Mouse (Mus musculus) hindbrain, embryonic 16.5 days (tissue): ENCODE data around the gene Rubcnl. TPM values are rescaled to one million over a fixed set of nuclear protein-coding genes. Genes with fewer than 3 reads are reported as not detected.

Experiments
- ATAC-seq: fragments of 200-750 bp; cut with Nextera tagmentation; 2 replicates; pipeline ENCODE4 v1.8.0; 2017; ENCODE audit warnings: moderate TSS enrichment, moderate library complexity
- H3K27ac ChIP-seq: fragments of 300-500 bp; sonication (generic); 2 replicates; pipeline ENCODE4 v1.5.1; 2014; ENCODE audit warnings: low read depth, mild to moderate bottlenecking, control low read depth, low read length, moderate library complexity
- H3K27me3 ChIP-seq: fragments of 300-500 bp; sonication (generic); replicated peaks from 2 replicates; pipeline ENCODE4 v1.6.1; 2014; ENCODE audit warnings: low read length; ENCODE audit not compliant: control insufficient read depth, insufficient read depth
- H3K36me3 ChIP-seq: fragments of 300-500 bp; sonication (generic); 2 replicates; pipeline ENCODE4 v1.6.1; 2014; ENCODE audit warnings: mild to moderate bottlenecking, low read length, moderate library complexity, mixed read lengths; ENCODE audit not compliant: control insufficient read depth, insufficient read depth
- H3K4me1 ChIP-seq: fragments of 300-500 bp; sonication (generic); 2 replicates; pipeline ENCODE4 v1.6.1; 2014; ENCODE audit warnings: low read depth, low read length; ENCODE audit not compliant: control insufficient read depth, insufficient read depth
- H3K4me2 ChIP-seq: fragments of 300-500 bp; sonication (generic); 2 replicates; pipeline ENCODE4 v1.6.1; 2014; ENCODE audit warnings: mild to moderate bottlenecking, low read length, control low read depth, moderate library complexity
- H3K4me3 ChIP-seq: fragments of 300-500 bp; sonication (generic); 2 replicates; pipeline ENCODE4 v1.5.1; 2014; ENCODE audit warnings: mild to moderate bottlenecking, low read length, control low read depth, moderate library complexity
- H3K9ac ChIP-seq: fragments of 300-500 bp; sonication (generic); 2 replicates; pipeline ENCODE4 v1.6.1; 2014; ENCODE audit warnings: low read depth, mild to moderate bottlenecking, control low read depth, low read length, moderate library complexity
- H3K9me3 ChIP-seq: fragments of 300-500 bp; sonication (generic); 2 replicates; pipeline ENCODE4 v1.6.1; 2014; ENCODE audit warnings: mild to moderate bottlenecking, low read length, moderate library complexity; ENCODE audit not compliant: control insufficient read depth
- WGBS: fragments of 180-500 bp; shearing (Covaris S2); extraction: QIAGEN DNeasy Blood & Tissue Kit; methylation state at CpG from one replicate; pipeline ENCODE4 v1.1.7; 2014; 5-methylcytosine and 5-hydroxymethylcytosine counted together
- polyA plus RNA-seq: library from polyadenylated mRNA; unstranded; fragments of >200 nt; fragmentation: Nextera tagmentation; extraction: Ambion mirVana; gene quantifications from 2 replicates; pipeline ENCODE4 v1.2.1, GENCODE M21; 2015

The Rubcnl gene
- polyA plus RNA-seq: 0.29 and 0.31 TPM in 2 replicates

DNA sequence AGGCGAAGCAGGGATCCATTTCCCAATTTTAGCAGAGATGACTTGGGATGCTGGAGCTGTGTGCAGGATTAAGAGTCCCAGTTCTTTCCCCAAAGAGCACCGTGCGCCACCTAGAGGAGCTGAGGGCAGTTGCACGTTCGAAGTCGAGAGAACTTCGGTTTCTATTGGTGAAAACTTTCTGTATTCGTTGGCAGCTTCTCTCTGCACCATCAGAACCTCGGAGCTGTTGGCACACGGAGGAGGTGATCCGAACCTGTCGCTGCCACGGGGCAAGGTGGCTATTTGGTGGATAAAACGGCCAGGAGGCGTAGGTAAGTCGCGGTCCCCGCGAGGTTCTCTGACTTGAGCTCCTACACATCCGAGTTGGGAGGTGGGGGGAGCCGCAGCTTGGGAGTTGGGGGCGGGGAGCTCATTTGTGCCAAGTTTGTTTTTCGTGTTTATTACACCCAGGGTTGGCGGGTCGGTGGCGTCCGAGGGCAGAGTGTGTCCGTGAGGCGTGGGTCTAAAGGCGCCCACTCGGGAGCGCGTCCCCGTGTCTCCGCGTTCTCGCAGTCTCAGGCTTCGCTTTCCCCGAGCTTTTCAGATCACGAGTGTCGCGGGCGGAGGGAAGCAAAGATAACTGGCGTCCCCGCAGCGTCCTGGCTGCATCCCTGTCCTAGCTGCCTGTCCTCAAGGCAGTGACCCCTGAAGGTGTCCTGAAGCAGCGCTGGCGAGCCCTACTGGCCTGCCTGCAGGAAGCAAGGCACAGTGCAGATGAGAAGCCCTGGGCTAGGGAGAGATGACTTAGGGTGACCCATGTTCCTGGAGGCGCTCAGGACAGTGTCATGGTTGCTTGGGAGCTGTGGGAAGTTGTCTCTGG is at the start of gene Rubcnl:
Gene Rubcnl (plus strand): TSS at position 172 of the 859 bp plus-strand sequence.
- Histone ChIP-seq H3K36me3 (no peaks in the 10 kb centered on the region), H3K9ac (peak within 1 kb of the TSS; percentile 56), H3K4me3 (peak within 1 kb of the TSS; percentile 53), H3K27ac (no peak within 1 kb of the TSS), H3K4me2 (peak within 1 kb of the TSS; percentile 98), H3K4me1 (peaks cover 3% of the 10 kb centered on the region; the same call in 1 of the 2 replicates), H3K9me3 (no peaks in the 10 kb centered on the region), H3K27me3 (0 out of 2 replicates have a peak, but pooled peaks cover 3% of the 10 kb centered on the region)
- peak; percentile 69 for ATAC-seq
- 2% methylated on average over 49 of the region's 49 CpGs for WGBS

DNA sequence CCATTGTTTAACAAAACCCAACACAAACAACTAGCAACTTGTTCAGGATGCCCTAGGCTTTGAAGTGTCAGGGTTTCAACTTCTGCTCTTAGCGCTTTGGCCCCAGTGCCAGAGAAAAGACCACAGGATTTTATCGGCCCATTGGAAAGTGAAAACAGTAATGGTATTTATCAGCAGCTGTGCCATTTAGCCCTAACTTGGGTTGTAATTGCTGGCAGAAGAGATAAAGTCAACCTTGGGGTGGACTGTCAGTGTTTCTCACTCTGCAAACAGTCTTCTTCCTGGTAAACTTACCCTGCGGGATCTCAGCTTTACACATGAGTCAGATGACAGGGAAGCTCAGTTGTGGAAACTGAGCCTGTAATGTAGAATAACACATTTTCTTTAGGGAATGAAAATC is 43.6 kb upstream of the Rubcnl start:
- no peaks in the 10 kb centered on the region for H3K36me3 ChIP-seq
- no peaks in the 10 kb centered on the region for H3K9me3 ChIP-seq
- H3K4me1 ChIP-seq: no peaks in the 10 kb centered on the region
- no peak overlapping the region for H3K4me3 ChIP-seq
- H3K27me3 ChIP-seq: no peaks in the 10 kb centered on the region
- ATAC-seq: no peak
- WGBS: 65% methylated on average over 3 of the region's 3 CpGs
- H3K9ac ChIP-seq: no peak overlapping the region
- no peak overlapping the region for H3K4me2 ChIP-seq
- no peak overlapping the region for H3K27ac ChIP-seq

DNA sequence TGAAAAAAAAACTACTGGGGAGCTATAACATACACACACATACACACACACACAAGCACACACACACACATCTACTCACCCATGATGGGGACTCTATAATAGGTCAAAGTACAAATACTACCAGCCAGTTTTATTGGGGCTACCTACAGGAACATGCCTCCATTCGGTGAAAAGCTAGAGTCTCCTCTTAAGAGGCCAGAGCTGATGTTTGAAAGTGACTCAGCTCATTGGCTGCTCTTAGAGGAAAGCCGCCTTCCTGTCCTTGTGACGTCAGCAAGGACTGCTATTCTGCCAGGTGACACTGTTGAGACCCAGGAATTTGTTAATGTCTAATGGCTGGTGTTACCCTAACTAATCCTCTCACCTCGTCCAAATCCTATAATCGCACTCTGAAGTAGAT is 43.1 kb upstream of the Rubcnl start:
- 92% methylated on average over 5 of the region's 5 CpGs for WGBS

DNA sequence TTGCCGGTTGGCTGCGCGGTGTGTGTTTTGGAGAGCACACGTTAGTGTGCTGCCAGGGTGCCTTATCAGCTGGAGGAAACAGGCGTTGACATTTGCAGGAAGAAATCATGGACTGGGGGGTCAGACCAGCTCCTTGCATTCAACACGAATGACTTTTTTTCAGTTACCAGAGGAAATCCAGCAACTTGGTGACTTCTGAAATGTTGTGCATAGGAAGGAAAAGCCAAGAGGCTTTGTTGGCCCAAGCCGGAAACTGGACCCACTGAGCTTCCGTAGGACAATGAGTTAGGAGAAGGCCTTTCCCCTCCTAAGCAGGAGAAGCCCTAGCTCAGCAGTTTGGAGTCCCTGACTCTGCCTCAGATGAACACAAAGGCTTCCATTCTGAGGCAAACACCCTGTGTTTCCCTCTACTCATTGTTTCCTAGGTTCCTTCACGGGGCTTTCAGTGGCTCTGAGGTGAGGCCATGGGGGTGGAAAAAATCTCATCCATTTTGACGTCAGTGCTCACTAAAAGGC is 41.6 kb upstream of the Rubcnl start:
- no peak overlapping the region for H3K4me3 ChIP-seq
- no peak overlapping the region for H3K9ac ChIP-seq
- H3K9me3 ChIP-seq: no peaks in the 10 kb centered on the region
- no peak overlapping the region for H3K4me2 ChIP-seq
- H3K27ac ChIP-seq: no peak overlapping the region
- WGBS: 68% methylated on average over 10 of the region's 10 CpGs
- no peaks in the 10 kb centered on the region for H3K27me3 ChIP-seq
- ATAC-seq: no peak
- H3K36me3 ChIP-seq: no peaks in the 10 kb centered on the region
- H3K4me1 ChIP-seq: no peaks in the 10 kb centered on the region

More for the DNA sequence above, 43.1 kb upstream of the Rubcnl start:
- Histone ChIP-seq H3K4me2 (no peak overlapping the region), H3K27ac (no peak overlapping the region), H3K27me3 (no peaks in the 10 kb centered on the region), H3K36me3 (no peaks in the 10 kb centered on the region), H3K9ac (no peak overlapping the region), H3K4me3 (no peak overlapping the region), H3K9me3 (no peaks in the 10 kb centered on the region), H3K4me1 (no peaks in the 10 kb centered on the region)
- ATAC-seq: no peak

DNA sequence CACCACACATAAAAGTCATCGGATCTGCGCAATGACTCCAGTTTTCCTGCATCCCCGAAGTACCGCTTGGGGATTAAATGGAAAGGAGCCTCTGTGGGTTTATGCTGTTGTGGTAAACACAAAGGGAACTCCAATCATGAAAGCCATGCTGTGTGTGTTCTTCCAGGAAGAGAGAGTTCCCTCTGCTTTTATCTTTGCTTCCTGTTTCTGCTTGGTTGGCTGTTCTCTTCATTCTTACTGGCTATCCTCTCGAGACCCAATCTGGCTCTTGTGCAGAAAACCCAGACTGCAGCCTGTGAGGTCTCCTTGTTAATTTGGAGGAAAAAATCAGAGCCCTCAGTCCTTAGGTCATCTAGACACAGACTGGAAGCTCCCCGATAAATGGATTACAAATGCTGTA is 38.9 kb upstream of the Rubcnl start:
- Histone ChIP-seq H3K27ac (no peak overlapping the region), H3K4me1 (no peaks in the 10 kb centered on the region), H3K9ac (no peak overlapping the region), H3K4me3 (no peak overlapping the region), H3K4me2 (no peak overlapping the region), H3K36me3 (no peaks in the 10 kb centered on the region), H3K9me3 (no peaks in the 10 kb centered on the region), H3K27me3 (no peaks in the 10 kb centered on the region)
- 77% methylated on average over 6 of the region's 6 CpGs for WGBS
- no peak for ATAC-seq

DNA sequence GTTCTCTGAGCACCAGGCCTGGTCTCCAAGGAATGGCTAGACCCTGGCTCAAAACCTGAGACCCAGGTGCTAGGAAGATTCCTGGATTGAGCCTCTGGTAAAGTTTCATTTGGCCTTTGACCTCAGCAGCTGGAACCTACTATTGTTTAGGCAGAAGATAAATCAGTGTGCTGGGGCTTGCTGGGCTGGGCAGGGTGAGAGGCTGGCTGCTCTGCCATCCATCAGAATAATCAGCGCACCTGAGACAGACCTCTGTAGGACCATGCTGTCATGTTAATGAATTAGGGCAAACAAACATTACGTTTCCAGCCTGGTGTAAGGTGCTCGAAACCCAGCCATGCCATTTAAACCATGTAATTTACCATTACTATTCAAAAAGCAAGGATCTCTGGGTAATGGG is 34.8 kb upstream of the Rubcnl start:
- 50% methylated on average over 3 of the region's 3 CpGs for WGBS
- Histone ChIP-seq H3K9ac (no peak overlapping the region), H3K27me3 (no peaks in the 10 kb centered on the region), H3K9me3 (no peaks in the 10 kb centered on the region), H3K36me3 (no peaks in the 10 kb centered on the region), H3K27ac (no peak overlapping the region), H3K4me2 (no peak overlapping the region), H3K4me1 (no peaks in the 10 kb centered on the region), H3K4me3 (no peak overlapping the region)
- no peak for ATAC-seq

DNA sequence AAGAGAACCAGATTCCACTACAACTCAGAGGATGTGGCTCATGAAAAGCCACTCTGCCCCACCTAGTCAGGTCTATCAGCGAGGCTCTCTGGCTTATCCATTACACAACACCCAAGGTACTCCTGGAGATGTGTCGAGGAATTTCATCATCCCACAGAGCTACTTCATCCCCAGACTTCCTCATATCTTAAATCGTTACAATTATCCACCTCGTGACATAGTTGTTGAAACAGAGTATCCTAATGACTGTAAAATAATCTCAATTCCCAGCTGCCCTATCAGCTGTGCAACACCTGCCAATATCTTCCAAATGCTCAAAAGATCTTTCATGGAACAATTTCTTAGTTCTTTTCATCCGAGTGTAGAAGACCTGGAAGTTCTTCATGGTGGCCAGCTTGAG is 32.7 kb upstream of the Rubcnl start:
- Histone ChIP-seq H3K9me3 (no peaks in the 10 kb centered on the region), H3K36me3 (no peaks in the 10 kb centered on the region), H3K4me2 (no peak overlapping the region), H3K27ac (no peak overlapping the region), H3K4me1 (no peaks in the 10 kb centered on the region), H3K4me3 (no peak overlapping the region), H3K9ac (no peak overlapping the region), H3K27me3 (no peaks in the 10 kb centered on the region)
- ATAC-seq: no peak
- 88% methylated on average over 5 of the region's 5 CpGs for WGBS

DNA sequence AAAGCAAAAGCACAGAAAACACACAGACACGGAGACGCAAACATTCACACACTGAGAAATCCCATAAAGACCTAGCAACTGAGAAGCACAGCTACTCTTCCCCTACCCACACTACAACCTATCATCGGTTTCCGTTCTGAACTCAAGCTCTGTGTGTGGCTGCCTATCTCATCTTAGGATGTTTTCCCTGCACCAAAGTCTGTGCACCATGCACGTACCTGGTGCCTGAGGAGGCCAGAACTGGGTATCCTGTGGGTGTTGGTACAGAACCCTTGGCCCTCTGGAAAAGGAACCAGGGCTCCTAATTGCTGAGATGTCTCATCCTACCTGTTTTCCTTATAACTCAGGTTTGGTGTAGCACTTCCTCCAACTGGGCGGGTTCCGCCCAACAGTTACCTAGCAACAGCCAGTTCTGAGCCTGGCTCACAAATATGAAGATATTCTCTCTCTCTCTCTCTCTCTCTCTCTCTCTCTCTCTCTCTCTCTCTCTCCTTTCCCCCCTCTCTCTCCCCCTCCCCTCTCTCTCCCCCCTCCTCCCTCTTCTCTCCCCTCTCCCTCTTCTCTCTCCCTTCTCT is 30.9 kb upstream of the Rubcnl start:
- H3K27ac ChIP-seq: no peak overlapping the region
- no peak overlapping the region for H3K4me3 ChIP-seq
- WGBS: 81% methylated on average over 7 of the region's 7 CpGs
- no peaks in the 10 kb centered on the region for H3K27me3 ChIP-seq
- H3K4me1 ChIP-seq: no peaks in the 10 kb centered on the region
- ATAC-seq: no peak
- no peaks in the 10 kb centered on the region for H3K36me3 ChIP-seq
- no peak overlapping the region for H3K4me2 ChIP-seq
- no peak overlapping the region for H3K9ac ChIP-seq
- H3K9me3 ChIP-seq: no peaks in the 10 kb centered on the region

DNA sequence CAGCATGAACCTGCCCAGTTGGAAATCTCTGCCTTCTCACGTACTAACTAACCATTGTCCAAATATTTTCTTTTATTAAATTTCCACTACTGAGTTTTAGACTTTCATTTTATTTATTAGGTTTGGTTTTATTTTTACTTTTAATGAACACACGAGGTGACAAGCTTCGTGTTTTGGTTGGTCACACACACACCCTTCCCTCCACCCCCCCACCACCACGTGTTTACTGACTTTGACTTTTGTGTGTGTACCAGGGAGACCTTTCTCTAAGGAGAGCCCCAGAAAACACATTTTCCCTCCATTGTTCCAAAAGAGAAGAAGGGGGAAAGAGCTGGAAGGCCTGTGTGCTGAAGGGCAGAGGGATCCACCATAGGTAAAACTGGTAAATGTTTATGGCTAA is 30.2 kb upstream of the Rubcnl start:
- Histone ChIP-seq H3K4me3 (no peak overlapping the region), H3K4me2 (no peak overlapping the region), H3K27ac (no peak overlapping the region), H3K36me3 (no peaks in the 10 kb centered on the region), H3K9ac (no peak overlapping the region), H3K27me3 (no peaks in the 10 kb centered on the region), H3K4me1 (no peaks in the 10 kb centered on the region), H3K9me3 (no peaks in the 10 kb centered on the region)
- 60% methylated on average over 4 of the region's 4 CpGs for WGBS
- no peak for ATAC-seq
